Mouse (Mus musculus) forebrain, embryonic 13.5 days (tissue): ENCODE data around the gene Akap1. TPM values are rescaled to one million over a fixed set of nuclear protein-coding genes. Genes with fewer than 3 reads are reported as not detected.

Experiments
- ATAC-seq: fragments of 200-750 bp; cut with Nextera tagmentation; 2 replicates; pipeline ENCODE4 v1.8.0; 2017
- H3K27ac ChIP-seq: fragments of 300-500 bp; sonication (generic); 2 replicates; pipeline ENCODE4 v1.5.1; 2015; ENCODE audit warnings: inconsistent platforms, mild to moderate bottlenecking, moderate library complexity
- H3K27me3 ChIP-seq: fragments of 300-500 bp; sonication (generic); 2 replicates; pipeline ENCODE4 v1.6.1; 2015; ENCODE audit warnings: mild to moderate bottlenecking, inconsistent platforms
- H3K36me3 ChIP-seq: fragments of 300-500 bp; sonication (generic); 2 replicates; pipeline ENCODE4 v1.6.1; 2015; ENCODE audit warnings: mild to moderate bottlenecking, inconsistent platforms; ENCODE audit not compliant: poor library complexity, severe bottlenecking
- H3K4me1 ChIP-seq: fragments of 300-500 bp; sonication (generic); 2 replicates; pipeline ENCODE4 v1.6.1; 2015; ENCODE audit warnings: inconsistent platforms
- H3K4me2 ChIP-seq: fragments of 300-500 bp; sonication (generic); 2 replicates; pipeline ENCODE4 v1.6.1; 2015; ENCODE audit warnings: inconsistent platforms, mild to moderate bottlenecking, moderate library complexity
- H3K4me3 ChIP-seq: fragments of 300-500 bp; sonication (generic); 2 replicates; pipeline ENCODE4 v1.5.1; 2015; ENCODE audit warnings: mild to moderate bottlenecking, inconsistent platforms
- H3K9ac ChIP-seq: fragments of 300-500 bp; sonication (generic); 2 replicates; pipeline ENCODE4 v1.6.1; 2015; ENCODE audit warnings: mild to moderate bottlenecking, inconsistent platforms
- H3K9me3 ChIP-seq: fragments of 300-500 bp; sonication (generic); replicated peaks from 2 replicates; pipeline ENCODE4 v1.6.1; 2016; ENCODE audit warnings: inconsistent platforms
- WGBS: fragments of 180-500 bp; shearing (Covaris S2); methylation state at CpG from one replicate; pipeline ENCODE4 v1.1.7; 2015; 5-methylcytosine and 5-hydroxymethylcytosine counted together
- polyA plus RNA-seq: library from polyadenylated mRNA; unstranded; fragments of >200 nt; fragmentation: Nextera tagmentation; extraction: Ambion mirVana; gene quantifications from 2 replicates; pipeline ENCODE4 v1.2.1, GENCODE M21; 2015

Akap1 gene
- polyA plus RNA-seq, 1 experiment from 2014 or later, result 21.8 TPM

- H3K9ac ChIP-seq, result peak overlapping the region; percentile 50; the same call in 1 of the 2 replicates
- peak overlapping the region; percentile 64 for H3K4me2 ChIP-seq
- 3% methylated on average over 20 of the region's 20 CpGs for WGBS
- ATAC-seq, result no peak
- no peak overlapping the region for H3K27ac ChIP-seq
- H3K27me3 ChIP-seq, result peaks cover 26% of the 10 kb centered on the region
- H3K4me1 ChIP-seq, result peaks cover 11% of the 10 kb centered on the region
- H3K4me3 ChIP-seq, result peak overlapping the region; percentile 31
- no peaks in the 10 kb centered on the region for H3K36me3 ChIP-seq
- no peaks in the 10 kb centered on the region for H3K9me3 ChIP-seq
Observed at GRCm38 (mm10) chr11:88873027-88873666, 8.8 kb upstream of the Akap1 start.

DNA sequence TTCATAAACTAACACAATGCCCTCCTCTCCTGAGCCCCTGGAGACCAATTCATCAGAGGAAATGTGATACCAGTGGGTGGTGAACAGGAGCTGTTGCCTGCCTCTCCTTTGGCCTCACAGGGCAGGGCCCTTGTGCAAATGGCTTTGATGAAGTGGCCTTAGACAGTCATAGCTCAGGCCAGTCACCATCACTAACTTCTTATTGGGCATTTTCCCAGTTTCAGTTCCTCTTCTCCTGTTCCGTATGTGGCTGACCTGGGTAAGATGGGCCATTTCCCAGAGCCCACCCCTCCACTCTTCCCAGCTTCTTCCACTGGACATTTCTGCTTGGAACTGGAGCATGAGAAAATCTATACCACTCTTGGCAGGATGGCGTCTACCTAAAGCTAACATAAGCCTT is 5.1 kb upstream of the Akap1 start:
- H3K9me3 ChIP-seq, result no peaks in the 10 kb centered on the region
- no peak for ATAC-seq
- H3K4me1 ChIP-seq, result peaks cover 11% of the 10 kb centered on the region
- no peak overlapping the region for H3K4me3 ChIP-seq
- H3K4me2 ChIP-seq, result no peak overlapping the region
- H3K27ac ChIP-seq, result no peak overlapping the region
- H3K27me3 ChIP-seq, result peaks cover 20% of the 10 kb centered on the region
- WGBS, result 84% methylated on average over 2 of the region's 2 CpGs
- H3K36me3 ChIP-seq, result no peaks in the 10 kb centered on the region
- no peak overlapping the region for H3K9ac ChIP-seq

DNA sequence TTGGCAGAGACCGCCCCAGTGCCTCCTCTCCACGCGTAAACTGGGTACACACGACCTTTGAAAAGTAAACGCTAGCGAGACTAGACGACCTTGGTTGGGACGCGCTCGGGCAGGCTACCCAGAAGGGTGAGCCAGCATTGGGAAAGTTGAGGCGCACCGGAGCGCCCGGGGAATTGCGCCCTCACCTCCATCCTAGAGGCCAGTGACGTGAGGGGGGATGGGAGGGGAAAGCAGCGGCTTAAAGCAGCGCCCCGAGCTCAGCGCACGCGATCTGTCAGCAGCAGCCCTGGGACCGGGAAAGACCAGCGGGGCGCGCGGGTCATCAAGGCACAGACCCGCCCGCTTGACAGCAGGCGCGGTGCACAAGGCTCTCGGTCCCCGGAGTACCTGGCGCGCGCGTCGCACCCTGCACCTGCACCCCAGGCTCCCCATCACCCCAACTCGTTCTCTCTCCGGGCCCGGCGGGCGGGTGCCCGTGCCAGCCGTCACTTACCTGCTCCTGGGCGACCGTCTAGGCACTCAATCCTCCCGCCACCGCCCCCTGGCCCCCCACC is 405 bp downstream of the Akap1 start:
- peak overlapping the region; percentile 78 for H3K27ac ChIP-seq
- H3K4me2 ChIP-seq, result peak overlapping the region; percentile 95
- ATAC-seq, result peak; percentile 61
- H3K4me1 ChIP-seq, result peaks cover 21% of the 10 kb centered on the region
- 1% methylated on average over 42 of the region's 49 CpGs for WGBS
- peak overlapping the region; percentile 75 for H3K4me3 ChIP-seq
- peak overlapping the region; percentile 80 for H3K9ac ChIP-seq
- no peaks in the 10 kb centered on the region for H3K9me3 ChIP-seq
- H3K36me3 ChIP-seq, result no peaks in the 10 kb centered on the region
- 0 out of 2 replicates have a peak, but pooled peaks cover 5% of the 10 kb centered on the region for H3K27me3 ChIP-seq

- Histone ChIP-seq H3K27me3 (0 out of 2 replicates have a peak, but pooled peaks cover 5% of the 10 kb centered on the region), H3K9me3 (no peaks in the 10 kb centered on the region), H3K36me3 (no peaks in the 10 kb centered on the region), H3K4me1 (peaks cover 21% of the 10 kb centered on the region), H3K4me3 (peak overlapping the region; percentile 75), H3K9ac (peak overlapping the region; percentile 80), H3K27ac (no peak overlapping the region), H3K4me2 (peak overlapping the region; percentile 95)
- no peak for ATAC-seq
- WGBS, result 1% methylated on average over 32 of the region's 32 CpGs
Observed at GRCm38 (mm10) chr11:88863071-88863903, 1.1 kb downstream of the Akap1 start.

DNA sequence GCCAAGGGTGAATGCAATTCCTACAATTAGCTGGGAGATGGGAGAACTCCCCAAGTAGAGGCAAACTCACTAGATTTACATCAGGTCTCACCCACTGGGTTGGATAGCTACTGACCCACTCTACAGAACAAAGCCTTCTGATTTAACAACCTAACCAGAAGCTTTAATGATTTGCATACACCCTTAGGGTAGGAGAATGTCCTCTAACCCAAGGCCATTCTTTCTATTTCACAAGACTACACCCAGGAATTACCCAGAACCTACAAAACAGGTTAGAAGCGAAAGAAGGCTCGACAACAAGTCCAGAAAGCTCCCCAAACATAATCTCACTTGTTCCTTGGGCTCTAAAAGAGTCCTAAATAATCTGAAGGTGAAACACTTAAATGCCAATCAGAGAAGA is 2.0 kb downstream of the Akap1 start:
- H3K9me3 ChIP-seq, result no peaks in the 10 kb centered on the region
- H3K27ac ChIP-seq, result no peak overlapping the region
- H3K27me3 ChIP-seq, result 0 out of 2 replicates have a peak, but pooled peaks cover 5% of the 10 kb centered on the region
- peak overlapping the region; percentile 80; the same call in 1 of the 2 replicates for H3K9ac ChIP-seq
- H3K36me3 ChIP-seq, result no peaks in the 10 kb centered on the region
- no peak for ATAC-seq
- peak overlapping the region; percentile 95 for H3K4me2 ChIP-seq
- peak overlapping the region; percentile 75 for H3K4me3 ChIP-seq
- WGBS, result 94% methylated on average over 2 of the region's 2 CpGs
- peaks cover 24% of the 10 kb centered on the region for H3K4me1 ChIP-seq

DNA sequence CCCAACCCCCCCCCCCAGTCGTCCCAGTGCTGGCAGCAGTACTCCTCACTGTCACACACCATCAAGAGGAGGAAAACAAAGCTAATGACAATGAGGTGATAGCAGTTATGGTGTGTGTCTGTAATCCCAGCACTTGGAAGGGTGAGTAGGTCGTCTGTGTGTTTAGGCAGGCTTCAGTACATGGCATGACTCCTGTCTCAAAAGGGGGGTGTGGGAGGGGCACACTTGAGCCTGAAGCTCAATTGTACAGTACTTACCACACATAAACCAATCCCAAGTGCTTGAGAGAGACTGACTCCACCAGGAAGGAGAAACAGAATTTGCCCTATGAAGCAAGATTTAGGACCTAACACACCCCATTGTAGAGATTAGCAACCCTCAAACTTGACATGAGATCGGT is 3.3 kb downstream of the Akap1 start:
- no peak overlapping the region for H3K4me3 ChIP-seq
- H3K27me3 ChIP-seq, result 0 out of 2 replicates have a peak, but pooled peaks cover 5% of the 10 kb centered on the region
- no peak overlapping the region for H3K9ac ChIP-seq
- no peak for ATAC-seq
- no peaks in the 10 kb centered on the region for H3K9me3 ChIP-seq
- peaks cover 29% of the 10 kb centered on the region for H3K4me1 ChIP-seq
- 69% methylated on average over 3 of the region's 3 CpGs for WGBS
- no peaks in the 10 kb centered on the region for H3K36me3 ChIP-seq
- no peak overlapping the region for H3K27ac ChIP-seq
- H3K4me2 ChIP-seq, result no peak overlapping the region

DNA sequence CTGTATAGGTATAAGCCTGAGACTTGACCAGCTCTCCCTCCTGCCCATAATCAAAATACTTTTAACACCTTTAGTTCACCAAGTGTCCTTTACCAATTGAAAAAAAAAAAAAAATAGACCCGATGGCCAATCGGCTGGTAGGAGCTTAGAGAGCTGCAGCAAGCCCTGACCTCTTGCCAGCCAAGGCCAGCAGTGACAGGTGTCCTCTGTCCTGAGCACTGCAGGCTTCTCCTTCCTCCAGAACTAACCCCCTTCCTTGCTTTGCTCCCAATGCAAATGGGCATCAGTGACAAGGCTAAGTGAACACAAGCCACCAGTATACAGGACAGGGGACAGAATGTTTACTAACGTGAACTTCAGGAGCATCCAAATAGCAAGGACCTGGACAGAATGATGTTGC is 3.7 kb downstream of the Akap1 start:
- ATAC-seq, result no peak
- WGBS, result 93% methylated on average over 3 of the region's 3 CpGs
- Histone ChIP-seq H3K9ac (no peak overlapping the region), H3K27me3 (0 out of 2 replicates have a peak, but pooled peaks cover 5% of the 10 kb centered on the region), H3K4me1 (peaks cover 34% of the 10 kb centered on the region), H3K27ac (no peak overlapping the region), H3K9me3 (no peaks in the 10 kb centered on the region), H3K4me2 (no peak overlapping the region), H3K4me3 (no peak overlapping the region), H3K36me3 (no peaks in the 10 kb centered on the region)

DNA sequence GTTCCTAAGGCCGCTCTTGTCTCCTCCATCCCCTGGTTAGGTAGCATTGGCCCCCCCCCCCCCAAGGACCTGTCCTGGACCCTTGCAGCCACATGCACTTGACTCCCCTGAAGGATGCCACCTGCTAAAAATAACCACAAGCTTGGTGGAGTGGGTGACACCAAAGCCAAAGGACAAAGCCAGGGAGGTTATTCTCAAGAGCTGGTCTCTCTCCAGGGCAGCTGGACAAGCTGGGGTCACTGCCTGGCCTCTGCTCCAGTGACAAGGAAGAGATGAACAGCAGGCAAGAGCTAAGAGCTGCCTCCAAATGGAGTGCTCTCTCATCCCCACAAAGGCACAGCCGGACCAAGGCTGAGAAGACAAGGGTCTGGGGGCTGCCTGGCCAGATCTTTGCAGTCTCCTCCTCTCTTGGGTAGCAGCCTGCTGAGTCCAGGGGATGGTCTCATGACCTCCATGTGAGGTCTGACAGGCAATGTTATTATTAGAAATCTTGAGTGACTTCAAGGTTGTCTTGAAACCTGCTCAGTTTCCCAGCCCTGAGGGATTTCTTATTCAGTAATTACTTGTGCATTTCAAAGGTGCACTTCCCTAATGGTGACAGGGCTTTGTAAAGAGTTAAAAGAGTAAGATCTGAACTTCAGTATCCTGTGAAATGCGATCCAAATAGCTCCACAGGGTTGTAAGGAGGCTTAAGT is 6.9 kb downstream of the Akap1 start:
- peaks cover 21% of the 10 kb centered on the region for H3K4me1 ChIP-seq
- H3K27me3 ChIP-seq, result no peaks in the 10 kb centered on the region
- ATAC-seq, result no peak
- 56% methylated on average over 3 of the region's 3 CpGs for WGBS
- H3K4me3 ChIP-seq, result no peak overlapping the region
- no peaks in the 10 kb centered on the region for H3K9me3 ChIP-seq
- no peak overlapping the region for H3K9ac ChIP-seq
- no peak overlapping the region for H3K4me2 ChIP-seq
- no peak overlapping the region for H3K27ac ChIP-seq
- H3K36me3 ChIP-seq, result no peaks in the 10 kb centered on the region

DNA sequence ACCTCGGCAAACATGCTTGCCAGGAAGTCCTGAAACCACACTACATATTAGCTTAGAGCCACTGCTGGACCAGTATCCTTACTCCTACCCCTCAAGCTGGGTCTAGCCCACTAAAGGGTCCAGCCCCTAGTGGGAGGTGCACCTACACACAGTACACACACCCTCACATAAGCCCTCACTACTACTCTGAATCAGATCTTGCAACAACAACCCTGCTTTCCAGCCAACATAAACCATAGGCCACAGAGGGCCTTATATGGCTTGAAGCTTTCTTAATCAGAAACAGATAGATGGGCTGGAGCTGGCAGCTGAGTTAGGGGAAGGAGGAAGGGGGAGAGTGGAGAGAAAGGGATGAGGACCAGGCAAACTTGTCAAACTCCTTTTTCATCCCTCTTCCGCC is 8.0 kb downstream of the Akap1 start:
- no peak for ATAC-seq
- Histone ChIP-seq H3K9me3 (no peaks in the 10 kb centered on the region), H3K9ac (no peak overlapping the region), H3K27me3 (no peaks in the 10 kb centered on the region), H3K4me1 (peaks cover 18% of the 10 kb centered on the region), H3K4me2 (no peak overlapping the region), H3K4me3 (no peak overlapping the region), H3K27ac (no peak overlapping the region), H3K36me3 (0 out of 2 replicates have a peak, but pooled peaks cover 3% of the 10 kb centered on the region)
- 90% methylated on average over 2 of the region's 2 CpGs for WGBS

DNA sequence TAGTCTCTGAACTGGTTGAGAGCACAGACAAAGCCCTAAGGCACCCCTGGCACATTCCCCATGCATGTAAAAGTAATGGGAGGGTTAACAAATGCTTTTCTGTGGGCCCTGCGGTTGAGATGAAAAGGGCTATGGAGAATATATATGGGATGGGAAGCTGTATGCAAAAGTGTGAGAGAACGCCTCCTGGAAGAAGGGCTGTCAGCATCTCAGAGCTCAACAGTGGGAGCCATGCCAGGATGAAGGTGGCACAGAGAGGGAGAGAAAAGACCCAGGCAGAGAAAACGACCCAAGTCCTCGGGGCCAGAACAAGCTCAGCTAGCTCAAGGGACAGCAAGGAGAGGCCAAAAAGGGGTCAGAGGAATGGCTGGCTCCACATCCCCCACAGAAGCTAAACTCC is 8.6 kb downstream of the Akap1 start:
- H3K9ac ChIP-seq, result no peak overlapping the region
- 66% methylated on average over 4 of the region's 4 CpGs for WGBS

GRCm38 (mm10) chr11:88853588-88853987 is 10.8 kb downstream of the Akap1 start:
- no peaks in the 10 kb centered on the region for H3K9me3 ChIP-seq
- H3K27ac ChIP-seq, result no peak overlapping the region
- H3K4me2 ChIP-seq, result no peak overlapping the region
- no peak overlapping the region for H3K9ac ChIP-seq
- no peak overlapping the region for H3K4me3 ChIP-seq
- ATAC-seq, result no peak
- WGBS, result 91% methylated on average over 2 of the region's 2 CpGs
- H3K27me3 ChIP-seq, result no peaks in the 10 kb centered on the region
- H3K36me3 ChIP-seq, result 0 out of 2 replicates have a peak, but pooled peaks cover 3% of the 10 kb centered on the region
- H3K4me1 ChIP-seq, result peaks cover 29% of the 10 kb centered on the region

More for the DNA sequence above, 8.6 kb downstream of the Akap1 start:
- no peak overlapping the region for H3K4me3 ChIP-seq
- ATAC-seq, result no peak
- H3K4me1 ChIP-seq, result peaks cover 14% of the 10 kb centered on the region
- no peak overlapping the region for H3K4me2 ChIP-seq
- no peaks in the 10 kb centered on the region for H3K27me3 ChIP-seq
- no peaks in the 10 kb centered on the region for H3K9me3 ChIP-seq
- H3K36me3 ChIP-seq, result 0 out of 2 replicates have a peak, but pooled peaks cover 3% of the 10 kb centered on the region
- no peak overlapping the region for H3K27ac ChIP-seq
